Mouse (Mus musculus): ENCODE measurements around the gene Vcan. TPM values are rescaled to one million over a fixed set of nuclear protein-coding genes. Genes with fewer than 3 reads are reported as not detected.
"Not testable (repeated sequence)": the region's sequence is repeated elsewhere in the genome, so short reads cannot be mapped to it uniquely, and the experiment has no call there.

Vcan gene
- polyA plus RNA-seq, 1 experiment from 2014 or later = 115 TPM

DNA sequence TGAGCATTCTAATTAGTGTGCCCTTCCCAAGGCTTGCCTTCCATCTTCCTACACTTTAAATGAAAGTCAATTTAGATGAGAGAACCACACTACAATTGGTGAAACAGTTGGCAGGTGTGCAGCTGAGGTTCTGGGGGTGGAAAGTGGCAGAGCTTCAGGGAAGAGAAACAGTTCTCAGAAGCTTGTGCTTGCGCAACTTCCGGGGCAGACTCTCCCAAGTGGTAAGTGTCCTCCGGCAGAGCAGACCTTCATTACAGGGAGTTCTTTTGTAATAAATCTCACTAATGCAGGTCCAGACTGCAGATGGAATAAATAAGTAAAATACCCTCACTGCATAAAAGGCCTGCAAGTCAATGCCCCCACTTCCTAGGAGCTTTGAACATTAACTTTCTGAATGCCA, 23.7 kb upstream of the Vcan start:
- H3K4me1 ChIP-seq (ENCODE audit: control insufficient read depth, insufficient read depth, low read length) = no peaks in the 10 kb centered on the region
- H3K36me3 ChIP-seq (ENCODE audit: control insufficient read depth, insufficient read depth, low read length) = no peaks in the 10 kb centered on the region
- H3K4me3 ChIP-seq (ENCODE audit: low read depth, low read length) = no peak overlapping the region
- H3K27me3 ChIP-seq (replicated peaks; ENCODE audit: control insufficient read depth, insufficient read depth, low read length) = no peaks in the 10 kb centered on the region
- no peak overlapping the region for H3K9ac ChIP-seq (ENCODE audit: low read depth, low read length)
- H3K27ac ChIP-seq (replicated peaks; ENCODE audit: low read depth, low read length) = no peak overlapping the region
- 0 out of 2 replicates have a peak, but pooled peaks cover 4% of the 10 kb centered on the region for H3K9me3 ChIP-seq (ENCODE audit: control insufficient read depth, low read length)
- H3K4me2 ChIP-seq (ENCODE audit: low read depth, low read length) = no peak overlapping the region
- ATAC-seq (ENCODE audit: low read depth) = no peak
- no peak for DNase-seq (ENCODE audit: low spot score)
- WGBS = 97% methylated on average over 3 of the region's 3 CpGs

DNA sequence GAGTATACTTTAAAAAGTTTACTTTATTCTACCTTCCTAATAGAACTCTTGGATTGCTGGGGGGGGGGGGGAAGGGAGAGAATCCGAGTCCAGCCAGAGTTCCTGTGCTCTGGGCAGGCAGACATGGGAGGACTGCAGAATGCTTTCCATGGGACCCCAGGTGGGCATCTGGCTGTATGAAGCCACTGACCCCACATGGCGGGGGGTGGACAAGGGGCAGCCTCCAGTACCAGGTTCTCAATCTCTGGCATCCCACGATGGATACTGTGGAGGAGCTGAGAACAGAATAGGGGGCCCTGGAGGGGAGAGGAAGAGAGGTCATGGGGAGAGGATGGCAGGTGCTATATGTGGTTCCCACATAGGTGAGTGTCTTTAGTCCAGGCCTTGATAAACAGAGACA, 20.0 kb upstream of the Vcan start:
- Histone ChIP-seq H3K27me3 (replicated peaks; ENCODE audit: control insufficient read depth, insufficient read depth, low read length) (no peaks in the 10 kb centered on the region), H3K4me2 (ENCODE audit: low read depth, low read length) (no peak overlapping the region), H3K36me3 (ENCODE audit: control insufficient read depth, insufficient read depth, low read length) (no peaks in the 10 kb centered on the region), H3K9ac (ENCODE audit: low read depth, low read length) (no peak overlapping the region), H3K27ac (replicated peaks; ENCODE audit: low read depth, low read length) (no peak overlapping the region), H3K4me1 (ENCODE audit: control insufficient read depth, insufficient read depth, low read length) (no peaks in the 10 kb centered on the region), H3K4me3 (ENCODE audit: low read depth, low read length) (no peak overlapping the region), H3K9me3 (ENCODE audit: control insufficient read depth, low read length) (no peaks in the 10 kb centered on the region)
- WGBS = 70% methylated on average over 3 of the region's 3 CpGs
- DNase-seq (ENCODE audit: low spot score) (no peak), ATAC-seq (ENCODE audit: low read depth) (no peak)

DNA sequence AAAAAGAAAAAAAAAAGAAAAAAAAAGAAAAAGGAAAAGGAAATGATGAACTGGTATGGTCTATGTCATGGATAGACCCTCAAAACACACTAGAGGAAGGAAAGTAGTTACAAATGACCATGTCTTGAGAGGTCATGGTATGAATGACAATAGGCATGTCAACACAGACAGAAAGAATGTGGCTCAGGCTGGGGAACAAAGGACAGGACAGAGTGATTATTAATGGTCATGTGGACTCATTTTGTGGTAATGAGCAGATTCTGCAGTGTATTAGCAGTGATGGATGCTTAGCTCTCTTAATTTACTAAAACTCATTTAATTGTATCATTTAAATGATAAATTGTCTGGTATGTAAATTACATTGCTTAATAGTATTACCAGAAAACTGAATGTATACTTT, 14.0 kb upstream of the Vcan start:
- Histone ChIP-seq H3K27ac (replicated peaks; ENCODE audit: low read depth, low read length) (no peak overlapping the region), H3K4me3 (ENCODE audit: low read depth, low read length) (no peak overlapping the region), H3K4me2 (ENCODE audit: low read depth, low read length) (no peak overlapping the region), H3K9me3 (ENCODE audit: control insufficient read depth, low read length) (no peaks in the 10 kb centered on the region), H3K27me3 (replicated peaks; ENCODE audit: control insufficient read depth, insufficient read depth, low read length) (no peaks in the 10 kb centered on the region), H3K4me1 (ENCODE audit: control insufficient read depth, insufficient read depth, low read length) (no peaks in the 10 kb centered on the region), H3K9ac (ENCODE audit: low read depth, low read length) (no peak overlapping the region), H3K36me3 (ENCODE audit: control insufficient read depth, insufficient read depth, low read length) (no peaks in the 10 kb centered on the region)
- DNase-seq (ENCODE audit: low spot score) (no peak), ATAC-seq (ENCODE audit: low read depth) (no peak)

DNA sequence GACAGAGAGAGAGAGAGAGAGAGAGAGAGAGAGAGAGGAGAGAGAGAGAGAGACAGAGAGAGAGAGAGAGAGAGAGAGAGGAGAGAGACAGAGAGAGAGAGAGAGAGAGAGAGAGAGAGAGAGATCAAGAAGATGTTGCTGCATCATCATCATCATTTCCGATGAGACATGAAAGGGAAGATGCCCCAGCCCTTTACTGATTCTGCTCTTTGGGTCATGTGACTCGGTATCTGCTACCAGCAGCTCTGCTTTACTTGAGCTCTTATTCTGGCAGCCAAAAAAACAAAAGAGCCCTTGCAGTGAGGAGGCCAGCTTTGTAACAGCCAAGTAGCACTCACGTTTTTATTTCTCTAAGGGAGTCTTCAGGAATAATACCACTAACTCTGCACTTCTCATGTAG, 8.3 kb upstream of the Vcan start:
- 29% methylated on average over 3 of the region's 3 CpGs for WGBS
- ATAC-seq (ENCODE audit: low read depth); H3K27me3 ChIP-seq (replicated peaks; ENCODE audit: control insufficient read depth, insufficient read depth, low read length); DNase-seq (ENCODE audit: low spot score); H3K4me3 ChIP-seq (ENCODE audit: low read depth, low read length); H3K4me1 ChIP-seq (ENCODE audit: control insufficient read depth, insufficient read depth, low read length); H3K36me3 ChIP-seq (ENCODE audit: control insufficient read depth, insufficient read depth, low read length); H3K9me3 ChIP-seq (ENCODE audit: control insufficient read depth, low read length); H3K4me2 ChIP-seq (ENCODE audit: low read depth, low read length); H3K27ac ChIP-seq (replicated peaks; ENCODE audit: low read depth, low read length); H3K9ac ChIP-seq (ENCODE audit: low read depth, low read length): not testable (repeated sequence)

DNA sequence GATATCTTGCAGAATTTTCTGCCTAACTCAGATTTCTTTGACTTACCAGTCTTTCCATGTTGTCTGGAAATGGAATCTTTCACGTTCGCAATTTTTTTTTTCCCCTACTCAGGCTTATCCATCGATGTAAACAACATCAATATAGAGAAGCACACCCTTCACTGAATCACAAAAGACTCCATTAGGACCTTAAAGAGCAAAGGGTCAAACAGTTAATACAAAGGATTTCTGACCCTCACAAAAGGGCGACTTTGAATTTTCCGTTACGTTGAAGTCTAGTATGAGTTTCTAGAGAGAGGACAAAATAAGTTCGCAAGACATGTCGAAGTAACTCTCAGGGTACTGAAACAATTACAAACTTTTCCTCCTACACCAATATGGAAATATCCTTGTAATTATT, 892 bp upstream of the Vcan start:
- Histone ChIP-seq H3K4me3 (ENCODE audit: low read depth, low read length) (peak overlapping the region; percentile 72), H3K4me2 (ENCODE audit: low read depth, low read length) (peak overlapping the region; percentile 84), H3K9ac (ENCODE audit: low read depth, low read length) (peak overlapping the region; percentile 92), H3K27ac (replicated peaks; ENCODE audit: low read depth, low read length) (no peak overlapping the region; the same call in 1 of the 2 replicates), H3K9me3 (ENCODE audit: control insufficient read depth, low read length) (no peaks in the 10 kb centered on the region), H3K36me3 (ENCODE audit: control insufficient read depth, insufficient read depth, low read length) (no peaks in the 10 kb centered on the region), H3K4me1 (ENCODE audit: control insufficient read depth, insufficient read depth, low read length) (peaks cover 12% of the 10 kb centered on the region), H3K27me3 (replicated peaks; ENCODE audit: control insufficient read depth, insufficient read depth, low read length) (no peaks in the 10 kb centered on the region)
- DNase-seq (ENCODE audit: low spot score) (no peak), ATAC-seq (ENCODE audit: low read depth) (no peak)
- 17% methylated on average over 8 of the region's 8 CpGs for WGBS

DNA sequence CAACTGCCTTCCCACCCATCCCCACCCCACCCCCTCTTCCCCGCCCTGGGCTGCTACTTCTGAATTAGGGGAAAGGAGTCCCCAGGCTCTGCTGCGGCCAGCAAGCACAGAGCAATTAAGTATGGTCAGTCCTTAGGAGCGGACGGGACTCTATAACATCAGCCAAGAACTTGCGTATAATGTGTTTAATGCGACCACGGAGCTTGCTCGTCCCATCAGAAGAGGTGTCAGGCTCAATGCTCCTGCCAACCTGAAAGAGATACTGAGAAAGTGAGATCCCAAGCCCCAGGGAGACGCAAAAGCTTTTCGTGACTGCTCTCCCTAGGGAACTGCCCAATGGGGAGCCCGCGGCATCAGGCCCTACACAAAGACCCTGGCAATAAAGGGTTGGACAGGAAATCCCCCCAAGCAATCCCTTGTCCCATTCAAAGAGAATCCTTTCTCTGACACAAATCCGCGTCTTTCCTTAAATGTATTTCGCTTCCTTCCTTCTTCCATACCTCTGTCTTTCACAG, 434 bp upstream of the Vcan start:
- ATAC-seq (ENCODE audit: low read depth) = no peak
- WGBS = 3% methylated on average over 15 of the region's 15 CpGs
- H3K4me3 ChIP-seq (ENCODE audit: low read depth, low read length) = peak overlapping the region; percentile 72

DNA sequence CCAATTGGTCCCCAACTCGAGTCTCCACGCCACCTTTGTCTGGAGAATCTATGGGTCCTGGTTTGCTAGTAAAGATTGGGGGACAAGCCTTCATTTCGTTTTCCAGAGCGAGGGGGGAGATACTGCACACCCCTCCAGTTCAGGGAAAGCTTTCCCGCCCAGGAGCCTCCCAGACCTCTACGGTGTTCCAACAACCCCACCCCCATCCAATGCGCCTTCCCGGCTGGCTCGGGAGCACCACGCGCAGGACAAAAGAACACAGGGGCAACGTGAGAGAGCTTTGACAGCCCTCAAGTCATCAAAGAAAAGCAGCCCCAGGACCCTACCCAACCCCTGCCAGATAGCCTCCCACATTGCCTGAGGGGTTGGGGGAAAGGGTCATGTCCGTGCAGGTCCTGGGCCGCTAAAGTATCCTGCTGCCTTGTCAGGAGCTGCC, 1.2 kb downstream of the Vcan start:
- Histone ChIP-seq H3K9me3 (ENCODE audit: control insufficient read depth, low read length) (no peaks in the 10 kb centered on the region), H3K27ac (replicated peaks; ENCODE audit: low read depth, low read length) (peak overlapping the region; percentile 95), H3K36me3 (ENCODE audit: control insufficient read depth, insufficient read depth, low read length) (0 out of 2 replicates have a peak, but pooled peaks cover 3% of the 10 kb centered on the region), H3K4me2 (ENCODE audit: low read depth, low read length) (peak overlapping the region; percentile 84), H3K27me3 (replicated peaks; ENCODE audit: control insufficient read depth, insufficient read depth, low read length) (no peaks in the 10 kb centered on the region), H3K9ac (ENCODE audit: low read depth, low read length) (peak overlapping the region; percentile 92), H3K4me1 (ENCODE audit: control insufficient read depth, insufficient read depth, low read length) (peaks cover 12% of the 10 kb centered on the region), H3K4me3 (ENCODE audit: low read depth, low read length) (peak overlapping the region; percentile 72)
- ATAC-seq (ENCODE audit: low read depth) (peak; percentile 24; the same call in 1 of the 2 replicates), DNase-seq (ENCODE audit: low spot score) (peak; percentile 74)
- WGBS = under 1% methylated on average over 14 of the region's 14 CpGs

More for the DNA sequence above, 434 bp upstream of the Vcan start:
- H3K27ac ChIP-seq (replicated peaks; ENCODE audit: low read depth, low read length) = peak overlapping the region; percentile 95
- H3K4me2 ChIP-seq (ENCODE audit: low read depth, low read length) = peak overlapping the region; percentile 84
- H3K27me3 ChIP-seq (replicated peaks; ENCODE audit: control insufficient read depth, insufficient read depth, low read length) = no peaks in the 10 kb centered on the region
- no peaks in the 10 kb centered on the region for H3K36me3 ChIP-seq (ENCODE audit: control insufficient read depth, insufficient read depth, low read length)
- peak; percentile 24 for DNase-seq (ENCODE audit: low spot score)
- peaks cover 12% of the 10 kb centered on the region for H3K4me1 ChIP-seq (ENCODE audit: control insufficient read depth, insufficient read depth, low read length)
- H3K9ac ChIP-seq (ENCODE audit: low read depth, low read length) = peak overlapping the region; percentile 92
- no peaks in the 10 kb centered on the region for H3K9me3 ChIP-seq (ENCODE audit: control insufficient read depth, low read length)

DNA sequence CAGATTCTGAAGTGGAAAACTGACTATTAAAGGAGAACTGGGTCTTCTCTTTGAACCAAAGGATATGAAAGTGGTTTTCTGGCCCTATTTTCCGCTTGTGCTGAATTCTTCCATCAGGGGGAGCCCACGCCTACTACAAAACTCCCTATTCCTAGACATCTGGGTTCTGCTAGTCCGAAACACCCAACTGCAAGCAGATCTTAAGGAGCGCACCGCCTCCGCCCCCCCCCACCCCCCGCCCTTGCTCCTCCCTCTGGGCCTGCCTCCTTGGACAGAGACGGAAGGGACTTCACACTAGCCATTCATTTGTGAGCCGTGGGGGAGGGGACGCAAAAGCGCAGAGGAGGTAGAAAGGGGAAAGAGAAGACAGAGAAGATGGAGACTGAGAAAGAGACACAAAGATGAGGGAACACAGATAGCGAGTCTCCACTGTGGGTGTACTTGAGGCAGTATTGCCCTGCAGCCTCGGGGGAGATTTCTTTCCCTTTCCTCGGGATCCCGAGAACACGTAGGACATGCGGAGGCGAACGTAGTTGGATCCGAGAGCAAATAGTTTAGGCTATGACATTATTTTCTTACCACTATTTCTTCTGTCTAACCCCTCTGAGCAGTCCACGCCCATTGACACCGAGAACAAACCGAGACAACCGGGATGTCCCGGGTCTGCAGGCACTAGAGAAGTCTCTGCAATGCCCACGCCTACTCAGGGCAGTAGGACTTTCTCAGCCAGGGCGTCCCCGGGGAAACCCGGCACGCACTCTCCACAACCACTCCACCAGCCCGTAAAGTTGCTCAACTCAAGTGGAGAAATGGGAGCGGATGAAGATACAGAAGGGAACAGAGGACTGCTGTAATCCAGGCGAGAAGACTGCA, 1.8 kb downstream of the Vcan start:
- under 1% methylated on average over 27 of the region's 33 CpGs for WGBS
- ATAC-seq (ENCODE audit: low read depth) = peak; percentile 88
- H3K27me3 ChIP-seq (replicated peaks; ENCODE audit: control insufficient read depth, insufficient read depth, low read length) = no peaks in the 10 kb centered on the region
- peak overlapping the region; percentile 84 for H3K4me2 ChIP-seq (ENCODE audit: low read depth, low read length)
- H3K36me3 ChIP-seq (ENCODE audit: control insufficient read depth, insufficient read depth, low read length) = 0 out of 2 replicates have a peak, but pooled peaks cover 3% of the 10 kb centered on the region
- no peaks in the 10 kb centered on the region for H3K9me3 ChIP-seq (ENCODE audit: control insufficient read depth, low read length)
- peaks cover 12% of the 10 kb centered on the region for H3K4me1 ChIP-seq (ENCODE audit: control insufficient read depth, insufficient read depth, low read length)
- H3K4me3 ChIP-seq (ENCODE audit: low read depth, low read length) = peak overlapping the region; percentile 72
- peak overlapping the region; percentile 95 for H3K27ac ChIP-seq (replicated peaks; ENCODE audit: low read depth, low read length)
- peak overlapping the region; percentile 92 for H3K9ac ChIP-seq (ENCODE audit: low read depth, low read length)
- peak; percentile 94 for DNase-seq (ENCODE audit: low spot score)

Measured in embryonic facial prominence, embryonic 14.5 days (tissue).